Mouse (Mus musculus): ENCODE results near the gene Fam173b. TPM values are rescaled to one million over a fixed set of nuclear protein-coding genes. Genes with fewer than 3 reads are reported as not detected.

Gene Fam173b
- total RNA-seq, 1 experiment from 2014 or later, result 21.7 TPM

DNA sequence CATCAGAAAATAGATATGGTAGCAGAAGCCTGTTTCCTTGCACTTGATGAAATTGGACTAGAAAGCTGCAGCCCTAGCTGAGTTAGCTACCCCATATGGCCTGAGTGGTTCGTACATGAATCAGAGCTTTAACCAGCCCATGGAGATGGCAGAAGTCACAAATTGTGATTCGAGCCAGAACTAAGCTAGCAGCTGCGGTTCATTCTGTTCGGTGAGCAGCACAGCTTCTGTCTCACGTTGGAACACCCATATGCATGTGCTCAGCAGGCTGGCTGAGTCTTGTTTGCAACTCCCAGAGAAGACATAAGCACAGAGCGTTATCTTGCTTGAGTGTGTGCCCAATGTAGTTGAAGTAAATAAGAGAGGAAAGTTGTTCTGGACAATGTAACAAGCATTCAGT lies 32.9 kb downstream of the Fam173b start:
- DNase-seq, result no peak

DNA sequence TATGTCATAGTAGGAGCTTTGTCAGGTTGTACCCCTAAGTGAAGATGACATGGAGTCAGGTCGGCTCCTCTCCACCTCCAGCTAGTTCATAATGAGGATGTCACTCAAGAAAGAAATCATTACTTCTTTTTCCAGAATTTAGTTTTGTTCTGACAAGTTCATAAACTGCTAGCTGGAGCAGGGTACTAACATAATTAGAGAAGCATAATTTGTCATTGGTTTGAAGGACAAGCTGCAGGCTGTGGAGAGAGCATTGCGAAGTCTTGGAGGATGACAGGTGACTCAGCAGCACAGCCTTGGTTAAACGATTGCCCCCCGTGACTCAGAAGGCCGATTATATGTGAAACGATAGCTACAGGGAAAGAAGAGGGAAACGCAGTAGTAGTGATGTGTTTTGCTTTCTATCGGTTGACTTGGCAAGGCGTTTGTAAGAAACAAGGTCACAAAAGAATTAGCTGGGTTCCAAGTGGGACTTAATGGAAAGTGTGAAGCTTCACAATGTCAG lies 34.5 kb downstream of the Fam173b start:
- peak; percentile 80 for DNase-seq

DNA sequence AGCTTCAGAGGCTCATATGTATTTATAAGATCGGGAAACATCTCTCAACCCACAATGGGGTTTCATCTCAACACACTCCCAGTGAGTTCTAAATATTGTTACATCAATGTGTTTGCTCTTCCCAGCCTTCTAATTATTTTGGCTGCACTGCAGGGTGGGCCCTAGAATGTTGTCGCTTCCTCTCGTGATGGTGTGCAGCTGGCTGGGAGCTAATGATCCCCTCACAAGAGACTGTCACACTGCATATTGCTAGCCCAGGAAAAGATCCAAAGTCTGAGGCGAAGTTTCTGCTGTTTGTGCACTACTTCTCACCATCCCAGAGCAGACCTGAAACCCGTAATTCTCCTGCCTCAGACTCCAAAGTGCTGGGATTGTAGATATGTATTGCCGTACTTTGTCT lies 45.6 kb downstream of the Fam173b start:
- no peak for DNase-seq

DNA sequence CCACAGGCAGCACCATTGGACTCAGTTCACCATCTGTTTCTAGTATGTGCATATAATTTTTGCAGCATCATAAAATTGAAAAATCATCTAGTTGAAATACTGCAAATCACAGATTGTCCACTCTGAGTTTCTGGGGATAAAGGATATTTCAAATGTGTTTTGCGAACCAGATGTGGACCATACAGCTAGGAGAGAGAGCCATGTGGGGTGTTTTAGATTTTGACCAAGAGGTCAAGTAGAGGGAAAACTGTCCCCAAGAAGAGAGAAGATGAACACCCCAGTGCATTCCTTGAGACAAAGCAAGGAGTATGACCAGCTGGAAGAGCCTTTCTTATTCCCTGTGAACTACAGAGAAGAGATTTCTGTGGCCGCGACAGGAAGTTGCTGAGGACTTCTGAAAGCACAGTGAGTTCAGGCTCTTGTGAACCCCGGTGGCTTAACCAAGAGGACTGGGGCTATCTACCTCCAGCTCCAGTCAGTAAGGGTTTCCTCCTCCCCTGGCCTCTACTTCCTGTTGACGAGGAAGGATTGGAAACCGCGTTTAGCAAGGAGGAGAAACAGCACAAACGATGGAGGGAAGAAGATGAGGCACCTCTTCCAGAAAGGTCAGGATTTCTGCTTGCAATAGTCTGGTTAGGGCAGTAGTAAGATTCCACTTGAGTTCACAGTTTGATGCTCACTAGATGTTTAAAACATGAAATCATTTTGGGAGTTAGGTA lies 46.4 kb downstream of the Fam173b start:
- DNase-seq, result no peak

DNA sequence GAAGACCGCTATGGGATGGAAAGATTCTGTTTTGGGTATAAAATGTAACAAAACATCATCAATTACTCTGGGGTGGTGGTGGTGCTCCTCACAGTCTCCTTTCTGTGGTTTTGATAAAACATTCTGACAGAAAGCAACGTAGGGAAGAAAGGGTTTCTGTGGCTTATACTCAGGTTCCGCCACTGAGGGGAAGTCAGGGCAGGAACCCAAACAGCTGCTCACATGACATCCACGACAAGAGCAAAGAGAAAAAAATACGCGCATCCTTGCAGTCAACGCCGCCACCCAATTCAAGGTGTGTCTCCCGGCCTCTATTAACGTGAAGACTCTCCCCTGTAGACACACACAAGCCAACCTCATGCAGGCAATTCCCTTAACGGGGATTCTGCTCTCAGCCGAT lies 48.0 kb downstream of the Fam173b start:
- no peak for DNase-seq

DNA sequence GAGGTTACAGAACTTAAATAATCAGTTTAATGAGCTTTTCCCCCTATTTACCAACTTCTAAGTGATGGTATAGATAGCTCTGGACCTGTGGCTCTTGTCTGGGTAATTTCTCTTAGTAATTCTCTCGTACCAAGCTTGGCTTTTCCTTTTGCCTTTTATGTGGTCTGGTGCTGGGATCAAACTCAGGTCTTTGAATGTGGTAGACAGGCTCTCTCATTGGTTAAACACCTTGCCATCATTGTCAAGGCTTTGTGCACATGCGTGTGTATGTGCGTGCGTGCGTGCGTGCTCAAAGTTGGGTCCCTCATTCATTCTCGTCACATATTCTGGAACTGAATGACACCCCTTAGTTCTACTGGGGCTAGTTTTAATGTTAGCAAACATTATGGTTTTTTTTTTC lies 49.2 kb downstream of the Fam173b start:
- DNase-seq, result no peak

DNA sequence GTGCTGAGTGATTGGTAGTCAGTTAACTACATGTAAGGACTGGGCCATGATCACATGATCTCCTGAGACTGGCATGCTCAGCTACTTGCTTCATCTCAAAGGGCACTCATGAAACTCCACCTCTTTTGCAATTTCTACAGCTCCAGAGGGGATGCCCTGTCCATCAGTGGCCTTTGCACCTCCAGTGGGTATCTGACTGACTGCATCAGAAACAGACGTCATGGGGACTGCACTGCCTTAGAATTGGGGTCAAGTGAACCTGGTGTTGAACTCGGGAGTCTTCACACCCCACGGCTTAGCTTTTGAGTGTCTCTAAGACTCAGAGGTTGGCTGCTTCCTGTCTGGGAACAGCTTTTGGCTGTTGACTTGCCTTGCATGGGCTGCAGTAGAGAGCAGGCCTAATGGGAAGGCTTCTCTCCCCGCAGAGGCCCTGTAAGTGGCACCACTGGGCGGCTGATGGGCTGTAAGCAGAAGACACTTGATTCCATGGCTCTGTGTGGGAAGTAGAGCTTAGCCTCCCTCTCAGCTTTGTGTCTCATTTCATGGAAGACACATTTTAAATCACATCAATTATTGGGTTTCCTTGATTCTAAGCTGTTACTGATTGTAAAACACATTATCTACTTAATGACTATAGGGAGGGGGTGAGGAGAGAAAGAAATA lies 58.6 kb downstream of the Fam173b start:
- DNase-seq, result no peak

DNA sequence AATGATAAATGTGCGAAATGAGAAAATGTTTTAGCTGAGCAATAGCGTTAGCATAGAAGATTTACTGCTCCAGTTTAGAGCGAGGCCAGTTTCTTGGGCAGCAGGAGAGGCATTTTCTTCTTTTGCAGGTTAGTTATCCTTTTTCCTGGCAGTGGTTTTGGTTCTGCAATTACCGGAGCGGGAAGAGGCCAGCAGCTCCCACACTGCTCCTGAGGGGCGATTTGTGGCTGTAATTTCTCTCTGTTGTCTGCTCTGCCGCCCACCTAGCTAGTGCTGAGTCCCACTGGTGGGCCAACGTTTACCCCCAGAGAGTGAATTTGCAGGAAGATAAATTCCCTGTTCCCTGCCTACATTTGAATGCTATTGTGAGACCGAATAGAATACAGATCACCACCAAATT lies 59.2 kb downstream of the Fam173b start:
- DNase-seq, result no peak

DNA sequence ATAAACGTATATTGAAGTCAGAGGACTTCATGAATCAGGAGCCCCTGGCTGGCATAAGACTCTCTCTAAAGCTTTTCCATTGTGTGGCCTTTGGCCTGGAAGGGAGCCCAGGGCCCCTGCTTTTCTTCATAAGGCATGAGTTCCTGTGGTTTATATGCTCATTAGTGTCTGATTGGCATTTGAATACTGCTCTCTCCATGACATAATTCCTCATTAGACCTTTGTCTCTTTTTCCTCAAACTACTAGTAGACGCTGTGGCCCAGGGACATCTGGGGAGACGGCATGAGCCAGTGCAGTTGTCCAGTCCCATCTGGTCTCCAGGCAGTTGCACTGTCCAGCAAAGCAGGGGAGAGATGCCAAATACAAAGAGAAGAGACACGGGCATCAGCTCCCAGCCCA lies 60.1 kb downstream of the Fam173b start:
- no peak for DNase-seq

DNA sequence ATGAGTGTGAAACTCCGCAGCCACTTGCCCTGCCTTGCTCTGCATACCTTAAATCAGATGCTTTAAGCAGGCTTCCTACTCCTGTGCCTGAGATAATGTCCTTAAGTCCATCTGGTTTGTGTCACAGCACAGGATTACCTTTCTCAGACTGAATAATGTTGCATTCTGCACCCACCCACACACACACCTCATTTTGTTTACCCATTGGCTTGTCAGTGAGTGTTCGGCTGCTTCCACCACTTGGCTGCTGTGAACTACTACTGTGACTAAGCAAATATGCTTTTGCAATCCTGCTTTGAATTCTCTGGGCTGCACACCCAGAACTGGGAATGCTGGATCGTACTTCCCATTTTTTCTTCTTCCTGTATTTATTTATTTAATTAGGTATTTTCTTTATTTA lies 61.4 kb downstream of the Fam173b start:
- DNase-seq, result peak; percentile 14

Other genes starting within 250 kb of the Fam173b start
- gene Ankrd33b, start 234.1 kb upstream of the Fam173b start, total RNA-seq (2021), result 1.6 and 1.9 TPM in 2 replicates
- gene Ropn1l, start 148.1 kb upstream of the Fam173b start, total RNA-seq (2021), result 1.1 and 2.3 TPM in 2 replicates
- gene March6, start 70.8 kb upstream of the Fam173b start, total RNA-seq (2021), result 105 TPM in 2 replicates
- 73.9 and 91.6 TPM in 2 replicates for gene Cmbl, start 36.5 kb upstream of the Fam173b start, total RNA-seq (2021)
- 290 and 308 TPM in 2 replicates for gene Cct5, start within 50 bp of the Fam173b start, total RNA-seq (2021)